In the genomic region with DNA sequence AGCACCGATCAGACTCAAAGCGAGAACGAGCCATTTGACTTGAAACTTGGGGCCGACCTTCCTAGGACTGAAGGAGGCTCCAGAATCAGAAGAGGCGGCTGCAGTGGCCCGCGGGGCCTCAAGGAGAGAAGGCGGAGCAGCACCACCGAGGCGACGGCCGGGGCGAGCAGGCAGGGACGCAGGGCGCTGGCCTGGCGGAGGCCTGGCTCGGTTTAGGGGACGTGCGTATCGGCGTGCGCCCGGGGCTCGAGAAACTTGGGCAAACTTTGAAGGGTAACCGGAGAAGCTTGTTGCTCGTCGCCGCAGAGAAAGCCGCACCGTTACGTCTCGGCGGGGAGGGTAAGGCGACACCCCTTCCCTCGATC, we compare ENCODE assay signal across 8 mouse cellular contexts. TPM values are rescaled to one million over a fixed set of nuclear protein-coding genes. Genes with fewer than 3 reads are reported as not detected.
DNase-seq lines count a peak whose midpoint lies in the region; ATAC-seq and TF ChIP-seq lines count a peak whose summit lies in the region.

Gene Fzd7, plus strand, starts transcription at position 94 of the 365 bp plus-strand sequence.

- no peaks in the 10 kb centered on the region for H3K9me3 ChIP-seq in limb, embryonic 15.5 days

- H3K36me3 ChIP-seq in spleen, adult 2 months (ENCODE audit: control insufficient read depth, insufficient read depth, low read length): no peaks in the 10 kb centered on the region
- no peaks in the 10 kb centered on the region for H3K36me3 ChIP-seq in limb, embryonic 15.5 days

- peak within 1 kb of the TSS; percentile 57 for H3K9ac ChIP-seq in limb, embryonic 15.5 days

- peaks cover 8% of the 10 kb centered on the region for H3K4me1 ChIP-seq in spleen, adult 2 months (ENCODE audit: control insufficient read depth, insufficient read depth, insufficient read length)
- peaks cover 44% of the 10 kb centered on the region for H3K4me1 ChIP-seq in limb, embryonic 15.5 days
- peaks cover 35% of the 10 kb centered on the region for H3K4me1 ChIP-seq in olfactory bulb, adult 2 months (ENCODE audit: control insufficient read depth, insufficient read depth, low read length)

- DNase-seq in adrenal gland, adult 18-20 months (ENCODE audit: low spot score in 2 of 2): peak; percentile 59 to 65
- no peak for DNase-seq in adrenal gland, adult (ENCODE audit: inconsistent age in 2 of 2, low spot score in 1 of 2)
- DNase-seq in spleen, adult 2 months (ENCODE audit: low read depth in 1 of 2, low spot score in 2 of 2): peak in 1 of 2 experiments; percentile 20
- DNase-seq in spleen, adult 18-20 months: no peak
- DNase-seq in gastrocnemius, postnatal 14 days: peak; percentile 69
- DNase-seq in cerebellum, postnatal 4 days (ENCODE audit: low spot score in 2 of 2): no peak

- H3K27me3 ChIP-seq in spleen, adult 2 months (ENCODE audit: control insufficient read depth, insufficient read depth, low read length): peaks cover 9% of the 10 kb centered on the region; the same call in 1 of the 2 replicates
- no peaks in the 10 kb centered on the region for H3K27me3 ChIP-seq in limb, embryonic 15.5 days

- TF ChIP-seq POLR2A in spleen, adult 2 months (IDR thresholded peaks at IDR 0.05; ENCODE audit: low read depth, low read length): no peak
- no peak for TF ChIP-seq POLR2A in olfactory bulb, adult 2 months (IDR thresholded peaks at IDR 0.05; ENCODE audit: insufficient read depth, low read depth, low read length)

- under 1% methylated on average over 35 of the region's 35 CpGs for WGBS in spleen, adult 2 months
- WGBS in limb, embryonic 15.5 days: under 1% methylated on average over 32 of the region's 35 CpGs
- under 1% methylated on average over 35 of the region's 35 CpGs for WGBS in olfactory bulb, adult 2 months

- peak; percentile 10 for ATAC-seq in limb, embryonic 15.5 days (ENCODE audit: insufficient number of reproducible peaks, low FRiP score, low TSS enrichment, low read depth)

- intact Hi-C loops in gastrocnemius, postnatal 14 days (cut with DNase I; ENCODE audit: low total_unique reads): loop anchor here (5.0 kb wide), 1 partner anchor 35 kb away; the partner anchor contains the start of gene Gm973

- H3K4me3 ChIP-seq in spleen, adult 2 months (ENCODE audit: extremely low read depth, insufficient read depth, insufficient read length): peak within 1 kb of the TSS; percentile 86
- peak within 1 kb of the TSS; percentile 74 for H3K4me3 ChIP-seq in limb, embryonic 15.5 days
- H3K4me3 ChIP-seq in olfactory bulb, adult 2 months (ENCODE audit: insufficient read depth, low read depth, low read length): peak within 1 kb of the TSS; percentile 46

- no peak for TF ChIP-seq CTCF in spleen, adult 2 months (IDR thresholded peaks at IDR 0.05; ENCODE audit: extremely low read depth, insufficient read depth, insufficient read length, insufficient replicate concordance)
- TF ChIP-seq CTCF in olfactory bulb, adult 2 months (IDR thresholded peaks at IDR 0.05; ENCODE audit: insufficient read depth, low read depth, low read length): no peak

- peak within 1 kb of the TSS; percentile 95 for H3K4me2 ChIP-seq in limb, embryonic 15.5 days

- H3K27ac ChIP-seq in spleen, adult 2 months (ENCODE audit: insufficient read depth, low read length): peak within 1 kb of the TSS; percentile 67
- H3K27ac ChIP-seq in limb, embryonic 15.5 days: peak within 1 kb of the TSS; percentile 99
- H3K27ac ChIP-seq in olfactory bulb, adult 2 months (ENCODE audit: insufficient read depth, low read depth, low read length): 0 out of 2 replicates have a peak within 1 kb of the TSS, but pooled peaks have one; percentile 12

RNA-seq across cellular contexts. Expression of gene Fzd7, which starts in this region (rescaled TPM):
- 10 to 100 TPM in 1 of 2 experiments, 1 to 10 TPM in 1; 9.9 to 15.2 TPM for total RNA-seq in adrenal gland, adult 18-20 months (2021)
- polyA plus RNA-seq in spleen, adult 2 months (2012; rRNA removed): 4.5 and 5.7 TPM in 2 replicates
- total RNA-seq in gastrocnemius, postnatal 14 days (2021): 10 to 100 TPM; 21.6 to 26.0 TPM
- polyA plus RNA-seq in limb, embryonic 15.5 days (2015; fragmentation: Nextera tagmentation; extraction: Ambion mirVana): 7.1 and 10.3 TPM in 2 replicates
- polyA plus RNA-seq in olfactory bulb, adult 2 months (2012; ENCODE audit: insufficient read depth, insufficient read length, low replicate concordance, missing spikeins): not detected in 2 replicates

Comparison
In these comparisons a context has a peak if more than half of its experiments do, and no peak if none do; other contexts are left out.
1. DNase-seq: peak in adrenal gland, adult 18-20 months (2 of 2) and gastrocnemius, postnatal 14 days (single experiment); none in adrenal gland, adult (0 of 2), spleen, adult 18-20 months (0 of 2) and cerebellum, postnatal 4 days (0 of 2).
2. H3K27ac ChIP-seq: peak in every context shown above with its lines; median percentile 99 in limb, embryonic 15.5 days; 67 in spleen, adult 2 months; 12 in olfactory bulb, adult 2 months.
3. Peak in every context shown above with its lines, with median percentiles within 50 percentile points of each other: H3K4me3 ChIP-seq.